Mouse (Mus musculus) kidney, adult 18-20 months (tissue): Measurements from ENCODE around the gene Vmn1r169.
"Not testable (repeated sequence)": the region's sequence is repeated elsewhere in the genome, so short reads cannot be mapped to it uniquely, and the experiment has no call there.

Experiments
- DNase-seq: peaks from one replicate; pipeline ENCODE4 v3.0.0; 2021

Vmn1r169 gene

GRCm38 (mm10) chr7:23575226-23575625, at the start of gene Vmn1r169:
Gene Vmn1r169 (plus strand): TSS chr7:23575526.
- DNase-seq = not testable (repeated sequence)

- not testable (repeated sequence) for DNase-seq
Measured at GRCm38 (mm10) chr7:23539432-23539831, 35.9 kb upstream of the Vmn1r169 start, which contains the start of gene Vmn1r168. Gene Vmn1r168 (plus strand): TSS chr7:23539732.

- DNase-seq = not testable (repeated sequence)
Measured at GRCm38 (mm10) chr7:23605875-23606274, 30.5 kb downstream of the Vmn1r169 start, which contains the start of gene Vmn1r170. Gene Vmn1r170 (plus strand): TSS chr7:23606175.
